Mouse (Mus musculus) heart, embryonic 16.5 days (tissue): Measurements from ENCODE around the gene Agl. TPM values are rescaled to one million over a fixed set of nuclear protein-coding genes. Genes with fewer than 3 reads are reported as not detected.

ENCODE experiments used
- ATAC-seq: fragments of 200-750 bp; cut with Nextera tagmentation; replicated peaks from 2 replicates; pipeline ENCODE4 v1.8.0; 2017; ENCODE audit warnings: moderate number of reproducible peaks; ENCODE audit not compliant: insufficient read depth, low FRiP score; ENCODE audit errors: extremely low read depth
- H3K27ac ChIP-seq: fragments of 300-500 bp; sonication (generic); 2 replicates; pipeline ENCODE4 v1.5.1; 2014; ENCODE audit warnings: mild to moderate bottlenecking, low read length, control low read depth, moderate library complexity
- H3K27me3 ChIP-seq: fragments of 300-500 bp; sonication (generic); 2 replicates; pipeline ENCODE4 v1.6.1; 2014; ENCODE audit warnings: low read length, mixed read lengths; ENCODE audit not compliant: control insufficient read depth, insufficient read depth
- H3K36me3 ChIP-seq: fragments of 300-500 bp; sonication (generic); 2 replicates; pipeline ENCODE4 v1.6.1; 2014; ENCODE audit not compliant: control insufficient read depth, insufficient read depth
- H3K4me1 ChIP-seq: fragments of 300-500 bp; sonication (generic); 2 replicates; pipeline ENCODE4 v1.6.1; 2014; ENCODE audit warnings: low read length, mixed read lengths; ENCODE audit not compliant: control insufficient read depth, insufficient read depth
- H3K4me2 ChIP-seq: fragments of 300-500 bp; sonication (generic); 2 replicates; pipeline ENCODE4 v1.6.1; 2014; ENCODE audit warnings: low read depth, mild to moderate bottlenecking, control low read depth, low read length
- H3K4me3 ChIP-seq: fragments of 300-500 bp; sonication (generic); 2 replicates; pipeline ENCODE4 v1.5.1; 2014; ENCODE audit warnings: mild to moderate bottlenecking, control low read depth, low read length
- H3K9ac ChIP-seq: fragments of 300-500 bp; sonication (generic); 2 replicates; pipeline ENCODE4 v1.6.1; 2014; ENCODE audit warnings: low read length, control low read depth
- H3K9me3 ChIP-seq: fragments of 300-500 bp; sonication (generic); replicated peaks from 2 replicates; pipeline ENCODE4 v1.6.1; 2016; ENCODE audit warnings: low read length; ENCODE audit not compliant: control insufficient read depth
- WGBS: fragments of 180-500 bp; shearing (Covaris S2); extraction: QIAGEN DNeasy Blood & Tissue Kit; methylation state at CpG from one replicate; pipeline ENCODE4 v1.1.7; 2014; 5-methylcytosine and 5-hydroxymethylcytosine counted together
- polyA plus RNA-seq: library from polyadenylated mRNA; unstranded; fragments of >200 nt; fragmentation: Nextera tagmentation; extraction: Ambion mirVana; gene quantifications from 2 replicates; pipeline ENCODE4 v1.2.1, GENCODE M21; 2015

Agl gene
- polyA plus RNA-seq, result 155 and 157 TPM in 2 replicates

DNA sequence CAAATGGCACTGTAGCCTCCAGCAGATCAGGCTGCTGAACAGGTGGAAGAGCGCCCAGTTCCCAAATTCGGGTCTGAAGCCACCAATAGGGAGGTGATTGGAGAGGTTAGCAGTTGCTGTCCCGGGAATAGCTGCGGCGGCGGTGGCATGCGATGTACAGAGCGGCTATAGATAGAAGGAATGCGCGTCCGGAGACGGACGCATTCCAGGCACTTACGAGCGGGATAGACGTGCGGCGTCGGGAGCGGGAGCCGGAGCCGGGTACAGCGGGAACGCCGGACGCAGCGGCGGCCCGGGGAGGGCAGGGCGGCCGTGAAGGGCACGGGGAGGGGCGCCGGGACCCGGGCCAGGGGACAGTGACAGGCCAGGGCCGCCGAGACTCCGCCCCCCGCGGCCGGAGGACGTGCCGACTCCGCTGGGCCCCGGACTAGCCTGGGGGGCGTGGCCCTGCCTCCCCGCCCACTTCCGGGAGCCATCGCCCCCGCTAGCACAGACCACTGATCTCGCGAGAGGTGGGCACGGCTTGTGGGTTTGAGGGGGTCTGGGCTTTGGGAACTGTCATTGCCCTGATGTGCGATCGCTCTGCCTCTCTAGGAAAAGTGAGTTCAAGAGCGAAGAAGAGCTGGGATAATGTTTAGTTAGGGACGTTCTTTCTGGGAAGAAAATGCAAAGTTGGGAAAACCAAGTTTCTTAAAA, at the start of gene Agl:
TSS of gene Agl (minus strand) at position 356 of the 696 bp plus-strand sequence.
- Histone ChIP-seq H3K9me3 (no peaks in the 10 kb centered on the region), H3K27me3 (no peaks in the 10 kb centered on the region), H3K36me3 (peaks cover 5% of the 10 kb centered on the region; the same call in 1 of the 2 replicates), H3K4me2 (peak within 1 kb of the TSS; percentile 93), H3K27ac (peak within 1 kb of the TSS; percentile 100), H3K4me3 (peak within 1 kb of the TSS; percentile 72), H3K4me1 (peaks cover 12% of the 10 kb centered on the region), H3K9ac (peak within 1 kb of the TSS; percentile 84)
- peak; percentile 97 for ATAC-seq
- under 1% methylated on average over 54 of the region's 57 CpGs for WGBS

DNA sequence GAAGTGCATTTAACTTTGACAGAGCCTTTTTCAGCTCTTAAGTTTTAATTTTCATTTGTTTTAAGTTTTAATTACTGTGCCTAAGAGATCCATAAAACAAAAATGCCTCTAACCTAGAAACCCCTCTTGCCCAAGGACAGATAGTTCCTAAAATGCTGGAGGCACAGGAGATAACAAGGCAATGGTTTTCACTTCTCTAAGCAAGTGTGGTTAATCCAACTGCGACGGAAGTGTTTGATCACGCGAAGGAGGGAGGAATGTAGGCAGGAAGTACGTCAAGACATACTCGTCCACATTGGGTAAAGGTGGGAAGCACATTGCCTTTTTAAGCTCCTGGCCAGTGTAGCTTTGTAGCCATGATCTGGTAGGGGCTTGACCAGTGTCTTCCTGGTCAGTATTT, 49.6 kb upstream of the Agl start:
- Histone ChIP-seq H3K4me1 (peaks cover 6% of the 10 kb centered on the region; the same call in 1 of the 2 replicates), H3K27me3 (no peaks in the 10 kb centered on the region), H3K4me3 (no peak overlapping the region), H3K9ac (no peak overlapping the region), H3K36me3 (no peaks in the 10 kb centered on the region), H3K4me2 (no peak overlapping the region), H3K27ac (no peak overlapping the region), H3K9me3 (no peaks in the 10 kb centered on the region)
- 76% methylated on average over 6 of the region's 6 CpGs for WGBS
- ATAC-seq, result no peak

DNA sequence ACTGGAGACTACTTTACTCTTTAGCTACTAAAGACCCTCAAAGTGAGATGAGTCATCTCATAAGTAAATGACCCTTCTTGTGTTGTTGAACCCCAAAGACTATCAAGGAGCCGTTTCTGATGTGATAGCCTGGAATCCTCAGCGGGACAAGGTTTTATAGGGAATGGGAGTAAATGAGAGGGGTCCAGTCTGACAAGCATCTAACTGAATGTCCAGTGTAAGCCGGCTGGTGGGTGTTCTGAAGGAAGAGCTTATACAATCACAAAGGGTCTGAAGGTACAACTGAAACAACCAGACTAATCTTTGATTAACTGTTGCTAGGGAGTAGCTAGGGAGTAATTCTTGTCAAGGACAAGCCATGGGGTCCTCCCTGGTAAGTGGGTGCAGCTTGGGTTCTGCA, 44.5 kb upstream of the Agl start:
- no peak for ATAC-seq
- H3K4me2 ChIP-seq, result no peak overlapping the region
- H3K27ac ChIP-seq, result no peak overlapping the region
- no peaks in the 10 kb centered on the region for H3K4me1 ChIP-seq
- H3K9ac ChIP-seq, result no peak overlapping the region
- 91% methylated on average over 3 of the region's 3 CpGs for WGBS
- H3K36me3 ChIP-seq, result no peaks in the 10 kb centered on the region
- H3K4me3 ChIP-seq, result no peak overlapping the region
- H3K27me3 ChIP-seq, result no peaks in the 10 kb centered on the region
- no peaks in the 10 kb centered on the region for H3K9me3 ChIP-seq

DNA sequence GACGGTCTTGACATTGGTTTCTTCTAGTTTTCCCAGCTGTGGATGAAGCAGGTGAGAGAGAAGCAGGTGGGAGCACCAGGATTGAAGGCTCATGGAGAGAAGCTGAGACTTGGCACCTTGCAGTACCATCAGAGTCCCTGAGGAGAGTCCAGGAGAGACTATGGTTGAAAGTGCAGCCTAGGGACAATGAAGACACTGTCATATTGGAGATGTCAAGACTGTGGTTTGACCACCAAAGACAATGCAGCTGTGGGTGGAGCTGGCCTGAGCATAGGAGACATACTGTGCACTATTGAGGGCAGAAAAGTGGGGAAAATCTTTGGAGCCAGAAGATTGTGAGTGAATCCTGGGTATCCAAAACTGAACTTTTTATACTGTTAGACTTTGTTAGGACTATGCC, 42.4 kb upstream of the Agl start:
- Histone ChIP-seq H3K36me3 (no peaks in the 10 kb centered on the region), H3K4me3 (no peak overlapping the region), H3K27ac (no peak overlapping the region), H3K9ac (no peak overlapping the region), H3K27me3 (no peaks in the 10 kb centered on the region), H3K9me3 (no peaks in the 10 kb centered on the region), H3K4me1 (no peaks in the 10 kb centered on the region), H3K4me2 (no peak overlapping the region)
- 86% methylated on average over 1 of the region's 1 CpGs for WGBS
- no peak for ATAC-seq

DNA sequence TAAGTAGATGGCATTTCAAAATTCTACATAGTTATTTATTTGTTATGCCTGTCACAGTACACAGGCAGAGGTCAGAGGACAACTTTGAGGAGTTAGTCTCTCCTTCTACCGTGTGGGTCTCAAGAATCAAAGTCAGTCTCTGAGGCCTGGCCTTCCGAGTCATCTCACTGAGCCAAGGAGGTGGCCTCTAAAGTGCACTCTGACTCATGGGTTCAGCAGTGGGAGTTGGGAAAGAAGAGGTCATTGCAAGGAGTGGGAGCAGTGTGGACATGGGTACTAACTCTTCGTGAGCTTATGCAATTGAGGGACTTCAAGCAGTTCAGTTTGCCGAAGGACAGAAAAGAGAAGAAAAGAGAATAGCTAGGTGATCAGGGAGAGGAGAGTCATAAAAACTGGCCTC, 41.0 kb upstream of the Agl start:
- WGBS, result 71% methylated on average over 4 of the region's 4 CpGs
- Histone ChIP-seq H3K36me3 (no peaks in the 10 kb centered on the region), H3K4me2 (no peak overlapping the region), H3K4me1 (no peaks in the 10 kb centered on the region), H3K9me3 (no peaks in the 10 kb centered on the region), H3K9ac (no peak overlapping the region), H3K4me3 (no peak overlapping the region), H3K27ac (no peak overlapping the region), H3K27me3 (no peaks in the 10 kb centered on the region)
- no peak for ATAC-seq

DNA sequence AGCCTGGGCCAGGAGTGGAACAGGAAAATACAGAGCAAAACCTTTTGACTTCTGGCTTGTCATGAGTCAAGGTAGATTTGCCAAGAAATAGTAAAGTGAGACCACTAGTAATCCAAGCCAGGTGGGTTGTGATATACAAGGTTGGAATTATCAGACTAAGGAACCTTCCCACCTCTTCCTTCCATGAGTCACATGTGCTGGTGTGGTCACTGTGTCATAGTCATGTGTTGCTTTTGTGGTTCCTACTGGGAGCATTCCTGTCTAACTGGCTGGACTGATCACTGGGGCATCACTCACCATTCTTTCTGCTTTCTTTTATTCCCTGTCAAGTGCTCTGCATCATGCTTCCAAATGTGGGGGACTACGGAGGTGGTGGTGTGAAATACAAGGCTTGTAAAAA, 40.1 kb upstream of the Agl start:
- no peak for ATAC-seq
- 95% methylated on average over 1 of the region's 1 CpGs for WGBS
- Histone ChIP-seq H3K9me3 (no peaks in the 10 kb centered on the region), H3K4me1 (no peaks in the 10 kb centered on the region), H3K9ac (no peak overlapping the region), H3K4me3 (no peak overlapping the region), H3K27ac (no peak overlapping the region), H3K4me2 (no peak overlapping the region), H3K36me3 (no peaks in the 10 kb centered on the region), H3K27me3 (no peaks in the 10 kb centered on the region)

DNA sequence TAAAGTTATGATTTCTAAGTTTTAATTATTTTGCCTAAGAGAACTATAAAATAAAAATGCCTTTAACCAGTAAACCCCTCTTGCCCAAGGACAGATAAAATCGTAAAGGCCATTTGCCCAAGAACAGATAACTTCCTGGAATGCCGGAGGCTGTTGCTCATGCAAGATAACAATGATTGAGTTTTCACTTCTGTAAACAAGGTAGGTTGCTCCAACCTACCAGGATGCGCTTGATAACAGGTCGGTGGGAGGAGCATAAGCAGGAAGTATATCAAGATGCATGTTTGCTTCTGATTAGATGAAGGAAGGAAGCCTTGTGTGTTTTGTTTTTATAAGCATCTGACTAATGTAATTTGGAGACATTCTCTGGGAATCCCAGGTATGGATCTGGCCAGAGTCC, 38.1 kb upstream of the Agl start:
- H3K27me3 ChIP-seq, result no peaks in the 10 kb centered on the region

DNA sequence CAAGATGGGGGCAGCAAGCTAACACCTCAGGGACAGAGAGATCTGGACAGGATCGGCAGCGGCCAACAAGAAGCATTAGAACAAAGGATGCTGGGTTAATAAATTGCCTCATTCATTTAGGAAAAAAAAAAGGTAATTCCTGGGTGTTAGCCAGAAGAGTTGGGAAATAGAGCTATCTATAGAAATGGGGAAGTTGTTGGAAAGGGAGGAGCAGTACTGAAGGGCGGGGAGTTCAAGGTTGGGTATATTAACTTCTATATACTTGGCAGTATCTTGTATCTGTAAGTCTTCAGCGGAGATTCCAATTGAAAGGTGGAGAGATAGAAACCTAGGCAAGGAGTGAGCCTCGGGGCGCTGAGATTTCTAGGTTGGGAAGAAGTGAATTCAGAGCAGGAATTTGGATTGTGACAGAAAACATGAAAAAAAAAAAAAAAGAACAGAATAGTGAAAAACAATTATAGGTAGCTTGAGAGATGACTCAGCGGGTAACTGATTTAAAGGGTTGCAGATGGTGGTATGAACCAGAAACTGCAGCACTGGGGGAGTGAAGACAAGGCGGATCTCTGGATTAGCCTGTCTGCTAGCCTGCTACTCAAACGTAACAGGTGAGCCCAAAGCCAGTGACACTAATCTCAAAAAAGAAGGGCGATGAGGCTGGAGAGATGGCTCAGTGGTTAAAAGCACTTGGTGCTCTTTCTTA, 37.1 kb upstream of the Agl start:
- Histone ChIP-seq H3K4me3 (no peak overlapping the region), H3K36me3 (no peaks in the 10 kb centered on the region), H3K9ac (no peak overlapping the region), H3K27me3 (no peaks in the 10 kb centered on the region), H3K4me1 (no peaks in the 10 kb centered on the region), H3K9me3 (no peaks in the 10 kb centered on the region), H3K27ac (no peak overlapping the region), H3K4me2 (no peak overlapping the region)
- 82% methylated on average over 10 of the region's 10 CpGs for WGBS
- no peak for ATAC-seq

More for the DNA sequence above, 38.1 kb upstream of the Agl start:
- Histone ChIP-seq H3K4me2 (no peak overlapping the region), H3K27ac (no peak overlapping the region), H3K9me3 (no peaks in the 10 kb centered on the region), H3K36me3 (no peaks in the 10 kb centered on the region), H3K4me1 (no peaks in the 10 kb centered on the region), H3K9ac (no peak overlapping the region), H3K4me3 (no peak overlapping the region)
- ATAC-seq, result no peak
- 33% methylated on average over 4 of the region's 4 CpGs for whole genome bisulfite sequencing

DNA sequence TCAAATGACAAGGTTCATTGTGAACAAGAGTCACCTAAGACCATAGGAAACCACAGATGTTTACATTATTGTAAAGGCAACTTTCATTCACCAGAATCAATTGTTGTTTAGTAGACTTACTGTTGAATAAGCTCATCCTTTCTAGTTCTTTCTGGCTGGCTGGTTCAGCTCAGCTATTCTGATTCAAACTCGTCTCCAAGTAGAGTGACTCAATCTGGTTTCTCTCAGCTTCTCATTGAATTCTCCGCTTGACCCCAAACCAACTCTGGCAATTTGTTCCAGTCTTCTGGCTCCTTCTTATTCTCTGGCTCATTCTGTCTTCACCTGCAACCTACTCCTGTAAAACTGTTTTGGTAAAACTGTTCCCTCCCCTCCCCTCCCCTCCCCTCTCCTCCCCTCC, 33.3 kb upstream of the Agl start:
- no peak for ATAC-seq
- Histone ChIP-seq H3K27me3 (no peaks in the 10 kb centered on the region), H3K4me2 (no peak overlapping the region), H3K9ac (no peak overlapping the region), H3K27ac (no peak overlapping the region), H3K36me3 (no peaks in the 10 kb centered on the region), H3K4me3 (no peak overlapping the region), H3K9me3 (no peaks in the 10 kb centered on the region), H3K4me1 (no peaks in the 10 kb centered on the region)
- WGBS, result 89% methylated on average over 2 of the region's 2 CpGs
